Mouse (Mus musculus): ENCODE measurements around the gene Khdc1b. TPM values are rescaled to one million over a fixed set of nuclear protein-coding genes. Genes with fewer than 3 reads are reported as not detected.

Gene Khdc1b
- polyA plus RNA-seq, 1 experiment from 2014 or later, result not detected

Other genes with a start within 250 kb of the Khdc1b start
- gene Tmem14a, start 165.0 kb upstream of the Khdc1b start, polyA plus RNA-seq (2015; fragmentation: Nextera tagmentation; extraction: Ambion mirVana), result 12.7 and 13.5 TPM in 2 replicates
- 14.0 and 17.8 TPM in 2 replicates for gene Gsta3, start 143.0 kb upstream of the Khdc1b start, polyA plus RNA-seq (2015; fragmentation: Nextera tagmentation; extraction: Ambion mirVana)
- gene Khdc1a, start 33.9 kb upstream of the Khdc1b start, polyA plus RNA-seq (2015; fragmentation: Nextera tagmentation; extraction: Ambion mirVana), result not detected in 2 replicates
- gene Khdc1c, start 15.2 kb upstream of the Khdc1b start, polyA plus RNA-seq (2015; fragmentation: Nextera tagmentation; extraction: Ambion mirVana), result not detected in 2 replicates